ENCODE assay signal across 12 mouse cellular contexts in the genomic region with DNA sequence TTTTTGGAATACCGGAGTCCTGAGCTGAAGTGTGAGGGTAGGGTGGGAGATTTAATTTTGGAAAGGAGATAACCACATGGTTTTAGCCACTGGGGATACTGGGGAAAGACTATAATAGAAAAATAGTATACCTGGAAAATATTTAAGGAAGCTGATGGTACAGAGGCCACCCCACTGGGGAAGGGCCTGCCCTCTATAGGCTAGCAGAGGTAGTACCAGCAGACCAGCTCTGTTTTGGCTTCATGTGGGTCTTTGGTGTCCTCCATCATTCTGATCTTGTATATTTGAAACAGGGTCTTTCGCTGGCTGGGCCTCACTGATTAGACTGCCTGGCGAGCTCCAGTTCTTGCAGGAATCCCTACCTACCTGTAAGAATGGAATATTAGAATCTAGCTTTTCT. TPM values are rescaled to one million over a fixed set of nuclear protein-coding genes. Genes with fewer than 3 reads are reported as not detected.
DNase-seq lines count a peak whose midpoint lies in the region; ATAC-seq and TF ChIP-seq lines count a peak whose summit lies in the region.
"Had no signal": no experiment of that assay in that cellular context is flagged by ENCODE, and none has a peak within 500 bp of the region (broad histone marks: within the 10 kb centered on the region; RNA-seq: fewer than 3 reads in every experiment).

No protein-coding gene starts in this region.

- peak; percentile 69; the same call in 1 of the 2 replicates for ATAC-seq in frontal cortex, adult (ENCODE audit: low TSS enrichment)
- ATAC-seq in liver, embryonic 14.5 days (ENCODE audit: insufficient read depth) = no peak
- peak; percentile 71 for ATAC-seq in common myeloid progenitor, adult 5-6 weeks (replicated peaks; ENCODE audit: low read depth, poor library complexity, severe bottlenecking)
- no peak for ATAC-seq in hindbrain, embryonic 16.5 days
- ATAC-seq: forebrain, embryonic 16.5 days had no signal

- no peaks in the 10 kb centered on the region for H3K9me3 ChIP-seq in liver, embryonic 14.5 days (ENCODE audit: control insufficient read depth, low read length)
- H3K9me3 ChIP-seq in hindbrain, embryonic 16.5 days (ENCODE audit: control insufficient read depth, low read length) = no peaks in the 10 kb centered on the region
- H3K9me3 ChIP-seq: heart, embryonic 10.5 days; neural tube, embryonic 13.5 days had no signal

- no peak for TF ChIP-seq EP300 in liver, embryonic 14.5 days (IDR thresholded peaks at IDR 0.05; ENCODE audit: low read depth)

- 48% methylated on average over 3 of the region's 3 CpGs for WGBS in liver, embryonic 14.5 days (ENCODE audit: insufficient replicate concordance)
- 83% methylated on average over 3 of the region's 3 CpGs for WGBS in hindbrain, embryonic 16.5 days

- H3K4me3 ChIP-seq in liver, embryonic 14.5 days (ENCODE audit: insufficient read depth in 1 of 2, low read depth in 2 of 2, low read length in 2 of 2) = no peak overlapping the region
- no peak overlapping the region for H3K4me3 ChIP-seq in hindbrain, embryonic 16.5 days (ENCODE audit: low read length)
- H3K4me3 ChIP-seq: heart, embryonic 10.5 days; neural tube, embryonic 13.5 days had no signal

- no peaks in the 10 kb centered on the region for H3K27me3 ChIP-seq in liver, embryonic 14.5 days (ENCODE audit: control insufficient read depth, insufficient read depth, low read length)
- no peaks in the 10 kb centered on the region for H3K27me3 ChIP-seq in hindbrain, embryonic 16.5 days (replicated peaks; ENCODE audit: control insufficient read depth, insufficient read depth, low read length)
- H3K27me3 ChIP-seq: neural tube, embryonic 13.5 days had no signal

- H3K27ac ChIP-seq in liver, embryonic 14.5 days = no peak overlapping the region
- H3K27ac ChIP-seq in hindbrain, embryonic 16.5 days (ENCODE audit: low read depth, low read length) = no peak overlapping the region
- H3K27ac ChIP-seq: heart, embryonic 10.5 days; neural tube, embryonic 13.5 days had no signal

- TF ChIP-seq CTCF in liver, embryonic 14.5 days (IDR thresholded peaks at IDR 0.05; ENCODE audit: low read depth) = peak; percentile 40

- H3K4me2 ChIP-seq in liver, embryonic 14.5 days (ENCODE audit: low read depth) = no peak overlapping the region
- H3K4me2 ChIP-seq in hindbrain, embryonic 16.5 days (ENCODE audit: low read length) = no peak overlapping the region
- H3K4me2 ChIP-seq: midbrain, embryonic 11.5 days; neural tube, embryonic 13.5 days had no signal

- no peaks in the 10 kb centered on the region for H3K4me1 ChIP-seq in liver, embryonic 14.5 days (replicated peaks; ENCODE audit: control insufficient read depth in 2 of 2, insufficient read depth in 2 of 2, low read length in 1 of 2)
- peaks cover 2% of the 10 kb centered on the region; the same call in 1 of the 2 replicates for H3K4me1 ChIP-seq in hindbrain, embryonic 16.5 days (ENCODE audit: control insufficient read depth, insufficient read depth, low read depth, low read length)
- H3K4me1 ChIP-seq: heart, embryonic 10.5 days had no signal

- no peak overlapping the region for H3K9ac ChIP-seq in liver, embryonic 14.5 days (replicated peaks)
- no peak overlapping the region for H3K9ac ChIP-seq in hindbrain, embryonic 16.5 days (ENCODE audit: low read depth, low read length)
- H3K9ac ChIP-seq: neural tube, embryonic 13.5 days had no signal

- no peak for DNase-seq in frontal cortex, postnatal 25 days (ENCODE audit: low spot score in 2 of 2)
- no peak for DNase-seq in liver, embryonic 14.5 days (ENCODE audit: low read depth in 3 of 3, low spot score in 3 of 3)
- DNase-seq in liver (no peak), NIH3T3 (ENCODE audit: low read depth) (peak; percentile 16)
- DNase-seq in thymus, postnatal 36 days = no peak

- H3K36me3 ChIP-seq in liver, embryonic 14.5 days (replicated peaks; ENCODE audit: control insufficient read depth, insufficient read depth, low read depth) = no peaks in the 10 kb centered on the region
- no peaks in the 10 kb centered on the region for H3K36me3 ChIP-seq in hindbrain, embryonic 16.5 days (ENCODE audit: control insufficient read depth, insufficient read depth, low read length)
- H3K36me3 ChIP-seq: heart, embryonic 10.5 days; neural tube, embryonic 13.5 days had no signal

RNA-seq across cellular contexts. Expression of gene Coa6, which starts 24.0 kb away (rescaled TPM):
- 11.4 and 26.7 TPM in 2 replicates for polyA plus RNA-seq in liver, embryonic 14.5 days (2012; rRNA removed)
- polyA plus RNA-seq in liver, embryonic 14.5 days (2014; fragmentation: Nextera tagmentation; extraction: Ambion mirVana) = 39.5 and 39.6 TPM in 2 replicates
- total RNA-seq in common myeloid progenitor, adult 5-6 weeks (2017) = 25.9 and 52.0 TPM in 2 replicates
- polyA plus RNA-seq in hindbrain, embryonic 16.5 days (2015; fragmentation: Nextera tagmentation; extraction: Ambion mirVana) = 40.8 and 55.9 TPM in 2 replicates

Comparison
In these comparisons a context has a peak if more than half of its experiments do, and no peak if none do; other contexts are left out.
1. ATAC-seq: peak in frontal cortex, adult (single experiment) and common myeloid progenitor, adult 5-6 weeks (single experiment); none in liver, embryonic 14.5 days (single experiment) and hindbrain, embryonic 16.5 days (single experiment).